Mouse (Mus musculus) subcutaneous adipose tissue, adult 2 months (tissue): ENCODE results near the gene Rbm15. TPM values are rescaled to one million over a fixed set of nuclear protein-coding genes. Genes with fewer than 3 reads are reported as not detected.

Experiments
- polyA plus RNA-seq: library from polyadenylated mRNA; depleted of rRNA; stranded (reverse); fragments of >200 nt; gene quantifications from 2 replicates; pipeline ENCODE4 v1.2.3, GENCODE M21; 2012; ENCODE audit warnings: low replicate concordance; rRNA removed

The Rbm15 gene
- polyA plus RNA-seq, result 4.1 and 10.6 TPM in 2 replicates

DNA sequence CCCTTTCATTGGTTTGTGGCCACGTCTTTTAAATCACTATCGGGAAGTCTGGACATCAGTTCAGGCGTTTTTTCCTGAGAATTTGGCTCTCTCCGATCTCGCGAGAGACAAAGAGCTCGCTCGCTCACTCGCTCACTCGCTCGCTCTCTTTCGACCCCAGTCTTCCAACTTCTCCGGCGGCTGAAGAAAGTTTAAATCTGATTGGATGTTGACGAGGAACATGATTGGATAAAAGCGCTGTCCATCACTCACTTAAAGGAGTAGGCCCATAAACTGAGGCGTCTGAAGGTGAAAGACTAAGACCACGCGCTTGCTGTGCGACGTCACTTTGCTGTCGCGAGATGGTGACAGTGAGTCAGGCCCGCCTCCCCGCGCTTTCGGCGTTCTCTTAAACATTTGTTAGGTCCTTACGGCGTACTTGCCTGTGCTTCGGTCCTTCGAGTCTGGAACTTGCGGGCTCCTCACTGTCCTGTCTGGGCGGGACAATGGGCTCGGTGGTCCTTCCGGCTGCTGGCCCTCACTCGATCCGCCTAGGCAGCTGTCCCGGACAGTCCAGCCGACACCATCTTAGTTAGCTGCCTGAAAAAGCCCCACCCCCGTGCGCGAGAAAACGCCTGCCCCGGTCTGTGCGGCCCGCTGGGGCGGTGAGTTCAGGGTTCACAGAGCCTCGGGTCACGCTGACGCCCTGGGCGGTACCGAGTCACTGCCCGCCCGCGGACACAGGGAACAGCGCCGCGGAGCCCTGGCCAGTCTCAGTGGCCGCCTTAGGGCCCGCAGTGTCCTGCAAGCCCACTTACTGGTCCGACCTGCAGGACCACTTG, at the start of gene Rbm15:
Rbm15 (minus strand) TSS at position 293 of the 821 bp plus-strand sequence.

DNA sequence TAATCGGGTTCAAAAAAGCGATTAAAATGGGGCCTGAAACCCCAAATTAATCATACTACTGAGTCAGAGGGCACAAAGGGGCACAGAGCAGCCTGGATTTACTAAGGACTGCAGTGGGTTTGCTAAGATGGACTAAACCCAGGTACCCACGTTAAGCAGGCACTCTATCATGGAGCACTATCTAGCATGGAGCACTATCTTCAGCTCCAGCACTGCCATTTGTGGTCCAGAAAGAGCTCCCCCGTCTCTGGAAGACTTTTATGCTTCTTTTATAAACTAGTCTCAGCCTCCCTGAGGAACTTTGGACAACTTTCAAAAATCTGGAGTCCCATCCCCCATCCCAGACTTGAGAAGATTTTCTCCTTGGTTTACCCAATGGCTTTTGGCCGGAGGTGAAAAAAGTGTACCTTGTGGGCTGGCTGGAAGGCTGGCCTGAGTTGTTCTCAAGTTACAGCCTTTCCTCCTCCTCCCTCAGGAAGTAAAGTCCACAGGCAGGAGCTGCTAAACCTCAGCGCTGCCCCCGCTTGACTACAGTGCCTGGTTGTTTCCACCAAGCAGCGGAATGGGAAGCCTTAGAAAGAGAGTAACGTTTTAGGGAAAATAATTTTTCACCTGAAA, 42.6 kb downstream of the Rbm15 start, which contains the start of gene Slc16a4:
Slc16a4 (plus strand) TSS at position 467 of the 618 bp plus-strand sequence.

DNA sequence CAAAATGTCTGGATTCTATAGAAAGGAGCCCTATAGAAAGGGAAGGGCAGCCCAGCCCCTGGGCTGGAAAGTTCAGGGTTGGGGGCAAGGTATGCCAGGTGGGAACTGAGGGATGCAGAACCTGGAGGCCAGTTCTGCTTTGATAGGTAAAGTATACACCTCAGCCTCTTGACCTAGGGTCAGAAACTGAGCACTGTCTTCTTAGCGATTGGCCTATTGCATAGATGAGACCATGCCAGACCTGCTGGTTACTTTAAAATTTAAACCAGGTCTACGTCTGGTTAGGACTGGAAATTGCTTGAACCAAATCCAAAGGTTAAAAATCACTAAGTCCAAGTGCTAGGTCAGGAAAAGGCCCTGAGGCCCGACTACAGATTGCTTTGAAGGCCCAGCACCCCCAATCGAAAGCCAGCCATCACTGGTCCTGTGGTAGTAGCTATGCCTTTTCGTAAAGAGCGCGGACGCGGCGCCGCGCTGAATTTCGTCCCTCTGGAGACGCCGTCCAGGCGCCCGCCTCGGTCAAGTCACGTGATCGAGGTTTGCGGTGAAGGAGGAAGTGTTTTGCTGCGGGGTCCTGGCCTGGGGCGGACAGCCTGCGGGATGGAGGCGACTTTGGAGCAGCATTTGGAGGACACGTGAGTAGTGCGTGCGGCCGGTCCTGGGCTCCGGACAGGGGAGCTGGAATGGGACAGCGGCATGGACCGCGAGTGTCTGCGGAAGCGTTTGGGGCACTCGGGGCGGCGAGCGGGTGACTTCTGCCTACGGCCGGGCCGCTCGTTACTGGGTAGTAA, 54.8 kb downstream of the Rbm15 start, which contains the start of gene Lamtor5:
Lamtor5 (plus strand) TSS at position 380 of the 791 bp plus-strand sequence.

Other genes with a start within 250 kb of the Rbm15 start
- gene Kcna2, start 232.5 kb downstream of the Rbm15 start, polyA plus RNA-seq, result 0.62 and 1.8 TPM in 2 replicates
- not detected in 2 replicates for gene Kcna10, start 150.6 kb downstream of the Rbm15 start, polyA plus RNA-seq
- gene Cym, start 111.9 kb downstream of the Rbm15 start, polyA plus RNA-seq, result 0.44 and 0.73 TPM in 2 replicates
- gene A630076J17Rik, start 103.1 kb downstream of the Rbm15 start, polyA plus RNA-seq, result 0.16 TPM in 1 of 2 replicates, not detected in the other
- 0.07 and 0.15 TPM in 2 replicates for gene Prok1, start 94.0 kb downstream of the Rbm15 start, polyA plus RNA-seq
- 132 and 135 TPM in 2 replicates for gene Lamtor5, start 54.8 kb downstream of the Rbm15 start, polyA plus RNA-seq
- 0.73 and 1.9 TPM in 2 replicates for gene Slc16a4, start 42.4 kb downstream of the Rbm15 start, polyA plus RNA-seq
- 0.59 and 0.60 TPM in 2 replicates for gene Kcnc4, start 125.9 kb upstream of the Rbm15 start, polyA plus RNA-seq
- 1.3 and 9.0 TPM in 2 replicates for gene Slc6a17, start 184.3 kb upstream of the Rbm15 start, polyA plus RNA-seq
- not detected in 2 replicates for gene Ubl4b, start 221.4 kb upstream of the Rbm15 start, polyA plus RNA-seq